Mouse (Mus musculus): ENCODE results near the gene Zfp850. TPM values are rescaled to one million over a fixed set of nuclear protein-coding genes. Genes with fewer than 3 reads are reported as not detected.

The Zfp850 gene
- 9.5 and 14.2 TPM in 2 replicates for total RNA-seq (2014; rRNA removed)
- 3.8 and 4.0 TPM in 2 replicates for polyA plus RNA-seq (2015; fragmentation: Nextera tagmentation; extraction: Ambion mirVana)

GRCm38 (mm10) chr7:28013549-28014444 is at the start of gene Zfp850:
Zfp850 (minus strand) TSS chr7:28014115.
- H3K4me3 ChIP-seq (ENCODE audit: low read depth, low read length) = peak within 1 kb of the TSS; percentile 56
- WGBS = under 1% methylated on average over 47 of the region's 47 CpGs
- ATAC-seq = peak; percentile 96

GRCm38 (mm10) chr7:28059972-28060371 is 46.1 kb upstream of the Zfp850 start:
- DNase-seq (no peak), ATAC-seq (no peak)
- Histone ChIP-seq H3K4me2 (ENCODE audit: low read depth) (no peak overlapping the region), H3K36me3 (ENCODE audit: insufficient read depth) (no peaks in the 10 kb centered on the region), H3K27ac (ENCODE audit: low read depth, low read length) (no peak overlapping the region), H3K27me3 (ENCODE audit: insufficient read depth, low read length) (no peaks in the 10 kb centered on the region), H3K9me3 (ENCODE audit: low read length) (no peaks in the 10 kb centered on the region), H3K4me3 (ENCODE audit: low read depth, low read length) (no peak overlapping the region), H3K9ac (no peak overlapping the region), H3K4me1 (ENCODE audit: insufficient read depth) (no peaks in the 10 kb centered on the region)
- WGBS = 83% methylated on average over 1 of the region's 1 CpGs
- TF ChIP-seq CTCF (IDR thresholded peaks at IDR 0.05; ENCODE audit: low read depth) = no peak

More at GRCm38 (mm10) chr7:28013549-28014444, at the start of gene Zfp850:
- Histone ChIP-seq H3K36me3 (ENCODE audit: insufficient read depth) (no peaks in the 10 kb centered on the region; the same call in 1 of the 2 replicates), H3K27me3 (ENCODE audit: insufficient read depth, low read length) (no peaks in the 10 kb centered on the region), H3K9ac (peak within 1 kb of the TSS; percentile 64), H3K4me2 (ENCODE audit: low read depth) (peak within 1 kb of the TSS; percentile 60), H3K27ac (ENCODE audit: low read depth, low read length) (peak within 1 kb of the TSS; percentile 70), H3K4me1 (ENCODE audit: insufficient read depth) (no peaks in the 10 kb centered on the region), H3K9me3 (ENCODE audit: low read length) (no peaks in the 10 kb centered on the region)
- peak; percentile 88 for DNase-seq
- 0 out of 2 replicates have a peak, but pooled peaks have one; percentile 2 for TF ChIP-seq CTCF (IDR thresholded peaks at IDR 0.05; ENCODE audit: low read depth)

GRCm38 (mm10) chr7:28053046-28053930 is 39.4 kb upstream of the Zfp850 start:
- Histone ChIP-seq H3K9me3 (ENCODE audit: low read length) (no peaks in the 10 kb centered on the region), H3K4me3 (ENCODE audit: low read depth, low read length) (no peak overlapping the region), H3K27ac (ENCODE audit: low read depth, low read length) (no peak overlapping the region), H3K36me3 (ENCODE audit: insufficient read depth) (peaks cover 5% of the 10 kb centered on the region; the same call in 1 of the 2 replicates), H3K27me3 (ENCODE audit: insufficient read depth, low read length) (no peaks in the 10 kb centered on the region), H3K4me2 (ENCODE audit: low read depth) (no peak overlapping the region), H3K4me1 (ENCODE audit: insufficient read depth) (peaks cover 8% of the 10 kb centered on the region; the same call in 1 of the 2 replicates), H3K9ac (no peak overlapping the region)
- TF ChIP-seq CTCF (IDR thresholded peaks at IDR 0.05; ENCODE audit: low read depth) = no peak
- no peak for DNase-seq
- WGBS = 85% methylated on average over 6 of the region's 6 CpGs
- ATAC-seq = no peak

GRCm38 (mm10) chr7:28050584-28050983 is 36.7 kb upstream of the Zfp850 start:
- DNase-seq = no peak
- no peaks in the 10 kb centered on the region for H3K27me3 ChIP-seq (ENCODE audit: insufficient read depth, low read length)

GRCm38 (mm10) chr7:28049476-28050409 is 35.8 kb upstream of the Zfp850 start, which contains the start of gene Psmc4:
Psmc4 (minus strand) TSS chr7:28050101.
- Histone ChIP-seq H3K27me3 (ENCODE audit: insufficient read depth, low read length) (no peaks in the 10 kb centered on the region), H3K36me3 (ENCODE audit: insufficient read depth) (peaks cover 40% of the 10 kb centered on the region), H3K4me3 (ENCODE audit: low read depth, low read length) (peak within 1 kb of the TSS; percentile 83), H3K4me1 (ENCODE audit: insufficient read depth) (peaks cover 8% of the 10 kb centered on the region; the same call in 1 of the 2 replicates), H3K9me3 (ENCODE audit: low read length) (no peaks in the 10 kb centered on the region), H3K9ac (peak within 1 kb of the TSS; percentile 88), H3K4me2 (ENCODE audit: low read depth) (peak within 1 kb of the TSS; percentile 79), H3K27ac (ENCODE audit: low read depth, low read length) (0 out of 2 replicates have a peak within 1 kb of the TSS, but pooled peaks have one; percentile 3)
- peak; percentile 86 for TF ChIP-seq CTCF (IDR thresholded peaks at IDR 0.05; ENCODE audit: low read depth)
- under 1% methylated on average over 52 of the region's 52 CpGs for WGBS
- peak; percentile 100 for DNase-seq
- peak; percentile 99 for ATAC-seq

More at GRCm38 (mm10) chr7:28050584-28050983, 36.7 kb upstream of the Zfp850 start:
- Histone ChIP-seq H3K36me3 (ENCODE audit: insufficient read depth) (peaks cover 32% of the 10 kb centered on the region), H3K4me2 (ENCODE audit: low read depth) (peak overlapping the region; percentile 38), H3K4me1 (ENCODE audit: insufficient read depth) (peaks cover 8% of the 10 kb centered on the region; the same call in 1 of the 2 replicates), H3K9me3 (ENCODE audit: low read length) (no peaks in the 10 kb centered on the region), H3K9ac (no peak overlapping the region), H3K4me3 (ENCODE audit: low read depth, low read length) (no peak overlapping the region; the same call in 1 of the 2 replicates), H3K27ac (ENCODE audit: low read depth, low read length) (no peak overlapping the region)
- no peak for ATAC-seq
- 61% methylated on average over 17 of the region's 17 CpGs for WGBS
- TF ChIP-seq CTCF (IDR thresholded peaks at IDR 0.05; ENCODE audit: low read depth) = no peak
